Mouse (Mus musculus) retina, embryonic 14.5 days (tissue): ENCODE data around the gene Cep250.

Experiments
- DNase-seq: peaks from one replicate; pipeline ENCODE4 v3.0.0-alpha.2; 2015; ENCODE audit warnings: low spot score

Cep250 gene

DNA sequence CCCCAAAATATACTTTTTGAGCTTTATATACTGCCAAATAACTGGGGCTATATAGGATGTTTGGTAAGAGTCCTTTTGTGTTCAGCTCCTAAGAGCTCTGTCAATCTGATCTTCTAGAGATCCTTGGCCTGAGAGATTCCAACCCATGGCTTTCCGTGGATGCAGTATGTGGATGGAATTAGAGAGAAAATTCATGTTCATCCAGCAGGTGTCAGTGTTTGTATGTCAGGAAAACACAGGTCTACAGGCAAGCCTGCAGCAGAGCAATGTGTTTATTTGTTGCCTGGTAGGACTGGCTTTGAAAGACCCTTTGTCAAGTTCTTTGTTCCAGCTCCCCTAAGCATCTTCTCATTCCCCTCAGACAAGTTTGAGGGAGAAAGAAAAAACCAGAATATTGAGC lies 6.7 kb downstream of the Cep250 start:
- peak; percentile 62 for DNase-seq

DNA sequence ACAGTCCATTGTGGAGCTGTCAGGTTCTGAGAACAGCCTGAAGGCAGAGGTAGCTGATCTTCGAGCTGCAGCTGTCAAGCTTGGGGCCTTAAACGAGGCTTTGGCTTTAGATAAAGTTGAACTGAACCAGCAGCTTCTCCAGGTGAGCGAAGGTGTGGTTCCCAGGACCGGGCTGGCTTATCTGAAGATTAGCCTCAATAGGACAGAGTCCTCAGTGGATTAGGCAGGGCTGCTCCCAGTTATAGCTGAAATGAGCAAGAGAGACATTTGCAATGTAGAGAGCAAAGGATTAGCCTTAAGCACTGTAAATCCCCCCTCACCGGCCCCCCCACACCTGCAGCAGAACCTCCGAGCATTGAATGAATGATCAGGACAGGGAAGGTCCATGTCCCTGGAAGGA lies 17.1 kb downstream of the Cep250 start:
- DNase-seq = no peak

DNA sequence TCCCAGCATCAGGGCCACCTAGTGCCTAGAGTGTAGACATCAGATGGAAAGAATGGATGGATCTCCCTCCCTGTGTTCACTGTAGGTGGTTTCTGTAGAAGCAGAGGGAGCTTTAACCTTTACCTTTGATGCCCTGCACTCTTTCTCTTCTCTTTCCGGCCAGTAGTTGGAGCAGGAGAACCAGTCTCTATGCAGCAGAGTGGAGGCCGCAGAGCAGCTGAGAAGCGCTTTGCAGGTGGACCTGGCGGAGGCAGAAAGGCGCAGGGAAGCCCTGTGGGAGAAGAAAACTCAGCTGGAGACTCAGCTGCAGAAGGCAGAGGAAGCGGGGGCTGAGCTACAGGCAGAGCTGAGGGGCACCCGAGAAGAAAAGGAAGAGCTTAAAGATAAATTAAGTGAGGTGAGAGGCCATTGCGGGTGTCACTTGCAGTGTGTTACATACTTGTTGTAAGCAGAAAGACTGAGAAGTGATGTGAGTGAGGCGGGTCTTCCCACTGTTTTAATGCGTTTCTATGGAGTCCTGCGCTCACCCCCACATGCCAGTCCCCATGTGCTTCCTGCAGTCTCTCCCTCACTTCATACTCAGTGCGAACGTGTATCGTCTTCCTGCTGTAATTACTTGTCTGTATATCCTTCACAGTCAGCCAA lies 18.0 kb downstream of the Cep250 start:
- DNase-seq = peak; percentile 5

- DNase-seq = no peak
Measured at GRCm38 (mm10) chr2:155979328-155979991, 23.2 kb downstream of the Cep250 start.

- no peak for DNase-seq
Measured at GRCm38 (mm10) chr2:155985776-155986175, 29.5 kb downstream of the Cep250 start.

DNA sequence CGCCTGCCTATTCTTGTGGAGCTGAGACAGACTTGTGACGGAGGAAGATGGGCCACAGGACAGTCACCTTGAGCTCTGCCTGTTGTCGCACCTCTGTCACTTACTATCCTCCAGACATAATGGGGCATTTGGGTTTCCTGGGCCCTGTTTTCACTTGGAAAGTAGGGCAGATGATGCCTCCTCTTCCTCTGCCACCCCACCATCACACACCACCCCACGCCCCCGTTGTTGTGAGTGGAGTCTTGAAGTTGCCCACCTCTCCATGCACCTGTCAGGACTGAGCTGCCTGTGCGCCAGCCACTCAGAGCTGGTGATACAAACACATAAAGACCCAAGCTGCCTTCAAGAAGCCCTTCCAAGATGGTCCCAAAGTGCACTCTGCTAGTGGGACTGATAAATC lies 30.9 kb downstream of the Cep250 start:
- no peak for DNase-seq

DNA sequence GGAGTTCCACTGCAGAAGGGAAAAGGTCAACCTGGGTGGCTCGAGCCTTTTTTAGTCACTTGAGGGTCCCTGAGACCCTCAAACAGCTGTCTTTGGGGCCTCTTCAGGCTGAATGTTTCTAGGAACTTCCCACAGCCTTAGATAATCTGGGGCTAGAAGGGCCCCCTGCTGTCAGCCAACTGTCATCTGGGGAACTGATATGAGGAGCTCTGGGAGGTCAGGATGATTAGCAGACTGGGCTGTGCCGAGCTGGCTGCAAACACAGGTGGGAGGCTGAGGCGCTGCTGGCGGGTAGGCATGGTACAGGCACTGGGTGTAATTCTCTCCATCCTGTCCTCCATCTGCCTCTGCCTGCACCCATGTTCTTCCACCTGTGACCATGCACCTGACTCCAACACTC lies 32.8 kb downstream of the Cep250 start:
- peak; percentile 48 for DNase-seq

DNA sequence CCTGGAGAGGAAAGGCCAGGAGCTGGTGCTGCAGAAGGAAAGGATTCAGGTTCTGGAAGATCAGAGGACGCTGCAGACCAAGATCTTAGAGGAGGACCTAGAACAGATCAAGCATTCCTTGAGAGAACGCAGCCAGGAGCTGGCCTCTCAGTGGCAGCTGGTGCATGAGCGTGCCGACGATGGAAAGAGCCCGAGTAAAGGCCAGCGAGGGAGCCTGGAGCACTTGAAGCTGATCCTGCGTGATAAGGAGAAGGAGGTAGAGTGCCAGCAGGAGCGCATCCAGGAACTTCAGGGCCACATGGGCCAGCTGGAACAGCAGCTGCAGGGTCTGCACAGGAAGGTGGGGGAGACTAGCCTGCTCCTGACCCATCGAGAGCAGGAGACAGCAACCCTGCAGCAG lies 34.9 kb downstream of the Cep250 start:
- DNase-seq = no peak

DNA sequence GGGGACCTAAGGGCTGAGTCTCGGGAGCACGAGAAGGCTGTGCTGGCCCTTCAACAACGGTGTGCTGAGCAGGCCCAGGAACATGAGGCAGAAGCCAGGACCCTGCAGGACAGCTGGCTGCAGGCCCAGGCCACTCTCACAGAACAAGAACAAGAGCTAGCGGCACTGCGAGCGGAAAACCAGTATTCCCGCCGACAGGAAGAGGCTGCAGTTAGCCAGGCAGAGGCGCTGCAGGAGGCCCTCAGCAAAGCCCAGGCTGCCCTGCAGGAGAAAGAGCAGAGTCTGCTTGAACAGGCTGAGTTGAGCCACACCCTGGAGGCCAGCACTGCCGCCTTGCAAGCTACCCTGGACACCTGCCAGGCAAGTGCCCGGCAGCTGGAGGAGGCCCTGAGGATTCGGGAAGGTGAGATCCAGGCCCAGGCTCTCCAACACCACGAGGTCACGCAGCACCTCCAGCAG lies 35.6 kb downstream of the Cep250 start:
- no peak for DNase-seq

DNA sequence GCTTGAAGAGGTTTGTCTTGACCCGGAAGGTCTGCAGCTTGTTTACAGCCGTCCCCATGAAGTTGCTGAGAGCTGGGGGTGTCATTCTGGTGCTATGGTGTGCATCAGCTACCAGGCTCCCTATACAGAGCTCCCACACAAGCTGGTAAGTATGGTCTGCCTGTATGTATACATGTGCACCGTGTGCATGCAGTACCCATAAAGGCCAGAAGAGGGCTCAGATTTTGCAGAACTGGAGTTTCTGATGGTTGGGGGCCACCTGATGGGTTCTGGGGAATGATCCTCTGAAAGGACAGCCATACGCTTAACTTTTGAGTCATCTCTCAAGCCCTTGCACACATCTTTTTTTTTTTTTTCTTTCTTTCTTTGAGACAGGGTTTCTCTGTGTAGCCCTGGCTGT lies 49.1 kb downstream of the Cep250 start:
- peak; percentile 33 for DNase-seq

GRCm38 (mm10) chr2:156007888-156008532 lies 51.8 kb downstream of the Cep250 start, which contains the start of the genes 6430550D23Rik and Ergic3:
Gene 6430550D23Rik (minus strand): TSS chr2:156007977.
Gene Ergic3 (plus strand): TSS chr2:156008045.
- peak; percentile 97 for DNase-seq

- no peak for DNase-seq
Measured at GRCm38 (mm10) chr2:156018106-156018505, 61.8 kb downstream of the Cep250 start.

DNA sequence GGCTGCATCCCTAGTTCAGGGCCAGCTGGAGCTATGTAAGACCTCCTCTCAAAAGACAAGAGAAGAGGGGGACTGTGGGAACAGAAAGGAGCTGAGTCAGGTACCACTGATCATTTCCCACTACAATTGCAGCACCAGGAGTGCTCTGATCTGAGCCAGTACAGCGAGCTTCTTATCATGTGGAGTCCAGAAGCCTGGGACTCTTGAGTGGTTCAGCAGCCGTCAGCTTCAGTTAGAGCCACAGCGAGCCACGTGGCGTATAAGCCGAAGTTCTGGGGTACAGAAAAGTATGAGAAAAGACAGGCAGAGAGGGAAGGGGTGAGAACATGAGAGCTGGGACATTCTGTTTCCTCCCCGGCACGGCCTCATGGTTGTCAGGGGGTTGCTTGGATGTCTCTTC lies 65.0 kb downstream of the Cep250 start:
- no peak for DNase-seq

- no peak for DNase-seq
Measured at GRCm38 (mm10) chr2:156021765-156022164, 65.5 kb downstream of the Cep250 start.

GRCm38 (mm10) chr2:156025482-156025881 lies 69.2 kb downstream of the Cep250 start:
- DNase-seq = peak; percentile 15

- no peak for DNase-seq
Measured at GRCm38 (mm10) chr2:156039390-156039789, 83.1 kb downstream of the Cep250 start.

DNA sequence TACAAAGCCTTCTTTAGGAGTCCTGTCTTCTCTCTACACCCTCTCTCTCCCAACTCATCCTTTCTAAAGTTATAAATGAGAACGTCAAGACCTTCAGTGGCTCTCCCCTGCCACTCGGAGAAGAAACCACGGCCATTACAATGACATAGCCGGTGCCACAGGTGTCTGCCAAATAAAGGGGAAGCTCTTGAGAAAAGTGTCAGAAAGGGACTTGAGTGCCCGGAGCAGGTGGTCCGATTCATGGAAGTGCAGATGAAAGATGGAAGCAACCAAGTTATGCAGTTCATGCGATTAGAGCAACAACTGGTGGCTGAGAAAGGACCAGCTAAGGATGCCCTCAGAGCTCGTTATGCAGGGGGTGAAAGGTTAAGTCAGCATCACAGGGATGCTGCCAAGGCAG lies 86.6 kb downstream of the Cep250 start:
- no peak for DNase-seq

- DNase-seq = no peak
Measured at GRCm38 (mm10) chr2:156047929-156048328, 91.7 kb downstream of the Cep250 start.
